ENCODE assay signal across 9 mouse cellular contexts in the genomic region with DNA sequence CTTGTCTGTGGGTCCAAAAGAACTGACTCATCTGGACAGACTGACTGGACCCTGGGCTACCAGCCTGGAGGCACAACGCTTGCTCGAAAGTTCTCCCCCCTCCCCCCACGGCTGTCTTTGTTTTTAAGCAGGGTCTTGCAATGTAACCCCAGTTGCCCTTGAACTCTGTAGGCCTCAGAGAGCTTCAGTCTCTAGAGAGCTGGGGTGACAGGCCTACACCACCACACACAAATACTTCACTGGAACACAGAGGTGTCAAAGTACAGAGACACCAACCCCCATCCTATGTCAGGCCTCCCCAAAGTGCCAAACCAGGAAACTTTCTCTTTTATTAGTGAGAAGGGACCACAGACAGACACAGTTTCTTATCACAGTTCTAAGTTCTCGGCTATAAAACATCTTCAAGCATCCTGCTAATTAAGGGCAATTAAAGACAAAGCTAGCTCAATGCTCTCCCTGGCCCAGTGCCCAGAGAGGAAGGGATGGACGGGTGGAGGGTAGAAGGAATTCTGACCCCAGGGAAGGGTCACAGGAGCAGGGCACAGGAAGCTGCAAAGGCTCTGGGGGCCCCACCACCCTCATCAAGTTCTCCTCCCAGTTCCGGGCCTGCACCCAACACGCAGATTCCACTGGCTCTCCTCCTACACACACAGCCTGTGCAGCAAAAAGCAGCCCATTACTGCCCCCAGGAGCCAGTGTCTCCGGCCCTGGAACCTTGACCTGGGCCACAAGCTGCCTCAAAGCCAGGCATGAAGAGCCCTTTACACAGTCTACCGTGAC. TPM values are rescaled to one million over a fixed set of nuclear protein-coding genes. Genes with fewer than 3 reads are reported as not detected.
DNase-seq lines count a peak whose midpoint lies in the region; ATAC-seq and TF ChIP-seq lines count a peak whose summit lies in the region.
"Had no signal": no experiment of that assay in that cellular context is flagged by ENCODE, and none has a peak within 500 bp of the region (broad histone marks: within the 10 kb centered on the region; RNA-seq: fewer than 3 reads in every experiment).

No protein-coding gene starts in this region.

- H3K4me2 ChIP-seq in kidney, embryonic 14.5 days (replicated peaks; ENCODE audit: low read depth, low read length): peak overlapping the region; percentile 4; the same call in 1 of the 2 replicates
- no peak overlapping the region for H3K4me2 ChIP-seq in lung, postnatal 0 days (replicated peaks; ENCODE audit: low read depth, low read length)

- no peaks in the 10 kb centered on the region for H3K9me3 ChIP-seq in kidney, embryonic 14.5 days (ENCODE audit: control insufficient read depth, low read length)
- H3K9me3 ChIP-seq in lung, postnatal 0 days (ENCODE audit: low read length): no peaks in the 10 kb centered on the region

- WGBS in kidney, embryonic 14.5 days: 5% methylated on average over 9 of the region's 9 CpGs
- WGBS in lung, postnatal 0 days: 32% methylated on average over 9 of the region's 9 CpGs

- peak; percentile 71; the same call in 1 of the 2 replicates for ATAC-seq in kidney, embryonic 14.5 days (ENCODE audit: low FRiP score, low TSS enrichment)
- peak; percentile 59 for ATAC-seq in lung, postnatal 0 days

- H3K4me3 ChIP-seq in kidney, embryonic 14.5 days (ENCODE audit: low read length): no peak overlapping the region
- no peak overlapping the region for H3K4me3 ChIP-seq in lung, postnatal 0 days (ENCODE audit: low read depth, low read length)

- peak; percentile 24; the same call in 1 of the 2 replicates for TF ChIP-seq CTCF in lung, postnatal 0 days (IDR thresholded peaks at IDR 0.05)

- DNase-seq in 3T3-L1 (ENCODE audit: low read depth, low spot score): peak; percentile 20
- peak; percentile 87 for DNase-seq in Muller cell, postnatal 12 days (ENCODE audit: inconsistent ontology term)
- DNase-seq in heart, adult 18-20 months: peak; percentile 84 to 90
- no peak for DNase-seq in lung, postnatal 0 days (ENCODE audit: low spot score)
- no peak for DNase-seq in cerebellum, adult 9-10 months
- DNase-seq in cerebellum, adult 11 months: no peak
- no peak for DNase-seq in right cerebral cortex, adult 18-20 months

- H3K9ac ChIP-seq in kidney, embryonic 14.5 days (ENCODE audit: low read depth, low read length): peak overlapping the region; percentile 12; the same call in 1 of the 2 replicates
- no peak overlapping the region for H3K9ac ChIP-seq in lung, postnatal 0 days (replicated peaks; ENCODE audit: low read depth)

- H3K27ac ChIP-seq in kidney, embryonic 14.5 days (ENCODE audit: low read depth, low read length): peak overlapping the region; percentile 57; the same call in 1 of the 2 replicates
- peak overlapping the region; percentile 51 for H3K27ac ChIP-seq in lung, postnatal 0 days (ENCODE audit: low read length)
- H3K27ac ChIP-seq: macrophage had no signal

- H3K36me3 ChIP-seq in kidney, embryonic 14.5 days (ENCODE audit: control insufficient read depth, insufficient read depth, low read length): peaks cover 23% of the 10 kb centered on the region; the same call in 1 of the 2 replicates
- H3K36me3 ChIP-seq in lung, postnatal 0 days (ENCODE audit: insufficient read depth, low read length): no peaks in the 10 kb centered on the region

- H3K4me1 ChIP-seq in kidney, embryonic 14.5 days (ENCODE audit: control insufficient read depth, insufficient read depth, low read length): peaks cover 36% of the 10 kb centered on the region
- H3K4me1 ChIP-seq in lung, postnatal 0 days (ENCODE audit: insufficient read depth, low read depth, low read length): peaks cover 10% of the 10 kb centered on the region

- no peaks in the 10 kb centered on the region for H3K27me3 ChIP-seq in kidney, embryonic 14.5 days (ENCODE audit: control insufficient read depth, insufficient read depth, low read length)
- no peaks in the 10 kb centered on the region for H3K27me3 ChIP-seq in lung, postnatal 0 days (replicated peaks; ENCODE audit: insufficient read depth, low read length)

- TF ChIP-seq EP300 in lung, postnatal 0 days (IDR thresholded peaks at IDR 0.05): no peak

RNA-seq across cellular contexts. Expression of gene Ssh1, which starts 7.3 kb away (rescaled TPM):
- total RNA-seq in heart, adult 18-20 months (2021): 10 to 100 TPM; 13.5 to 13.6 TPM
- polyA plus RNA-seq in kidney, embryonic 14.5 days (2014; fragmentation: Nextera tagmentation; extraction: Ambion mirVana): 18.5 and 28.2 TPM in 2 replicates
- 13.2 and 14.3 TPM in 2 replicates for polyA plus RNA-seq in lung, postnatal 0 days (2015; fragmentation: Nextera tagmentation; extraction: Ambion mirVana)

RNA-seq across cellular contexts. Expression of gene Dao, which starts 17.1 kb away (rescaled TPM):
- not detected for total RNA-seq in heart, adult 18-20 months (2021)
- 6.0 and 7.7 TPM in 2 replicates for polyA plus RNA-seq in kidney, embryonic 14.5 days (2014; fragmentation: Nextera tagmentation; extraction: Ambion mirVana)
- polyA plus RNA-seq in lung, postnatal 0 days (2015; fragmentation: Nextera tagmentation; extraction: Ambion mirVana): not detected in 2 replicates
- polyA plus RNA-seq: macrophage had no signal

Comparison
In these comparisons a context has a peak if more than half of its experiments do, and no peak if none do; other contexts are left out.
1. DNase-seq: peak in 3T3-L1 (single experiment), Muller cell, postnatal 12 days (single experiment) and heart, adult 18-20 months (2 of 2); none in lung, postnatal 0 days (single experiment), cerebellum, adult 9-10 months (single experiment), cerebellum, adult 11 months (single experiment) and right cerebral cortex, adult 18-20 months (single experiment).